Mouse (Mus musculus): ENCODE results near the gene Lrrk2. TPM values are rescaled to one million over a fixed set of nuclear protein-coding genes. Genes with fewer than 3 reads are reported as not detected.

Lrrk2 gene
- polyA plus RNA-seq (2015; fragmentation: Nextera tagmentation; extraction: Ambion mirVana), result 3.9 and 4.2 TPM in 2 replicates

DNA sequence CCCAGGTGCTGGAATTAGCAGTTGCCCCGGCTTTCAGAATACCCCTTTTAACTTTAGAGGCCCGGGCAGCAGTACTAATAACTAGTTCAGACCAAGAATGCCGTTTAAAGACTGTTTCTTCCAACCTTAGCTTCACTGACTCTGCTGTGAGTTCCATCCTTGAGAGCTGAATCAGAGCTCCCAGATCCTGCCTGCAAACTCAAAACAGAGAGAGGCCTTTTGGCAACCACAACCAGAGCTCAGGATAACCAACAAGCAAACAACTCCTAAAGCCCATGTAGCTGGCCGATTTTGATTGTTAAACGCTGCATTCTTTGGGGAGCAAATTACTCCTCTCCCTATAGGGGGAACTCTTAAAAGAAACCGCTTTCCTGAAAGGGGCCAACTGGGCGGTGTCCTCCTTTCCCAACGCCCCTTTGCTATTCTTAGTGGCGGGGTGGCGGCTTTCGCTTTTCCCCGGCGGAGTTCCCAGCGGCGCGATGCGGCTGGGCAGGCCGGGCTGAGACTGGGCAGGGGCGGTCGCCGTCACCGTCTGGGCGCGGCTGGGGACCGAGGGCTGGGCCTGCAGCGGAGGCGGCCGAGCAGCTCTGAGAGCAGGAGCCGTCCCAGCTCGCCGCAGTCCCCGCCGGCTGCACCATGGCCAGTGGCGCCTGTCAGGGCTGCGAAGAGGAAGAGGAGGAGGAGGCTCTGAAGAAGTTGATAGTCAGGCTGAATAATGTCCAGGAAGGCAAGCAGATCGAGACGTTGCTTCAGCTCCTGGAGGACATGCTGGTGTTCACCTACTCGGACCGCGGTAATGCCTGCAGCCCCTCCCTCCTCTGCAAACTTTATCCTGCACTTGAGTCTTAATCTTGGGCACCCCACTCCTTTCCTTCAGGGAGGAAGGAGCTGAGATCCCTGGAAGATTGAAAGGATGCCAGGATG is at the start of gene Lrrk2:
TSS of gene Lrrk2 (plus strand) at position 531 of the 924 bp plus-strand sequence.
- Histone ChIP-seq H3K9me3 (ENCODE audit: control insufficient read depth, low read length) (no peaks in the 10 kb centered on the region), H3K4me3 (ENCODE audit: low read depth, low read length) (peak within 1 kb of the TSS; percentile 64), H3K9ac (ENCODE audit: low read length) (peak within 1 kb of the TSS; percentile 74), H3K27me3 (ENCODE audit: control insufficient read depth, insufficient read depth, low read length) (no peaks in the 10 kb centered on the region), H3K36me3 (ENCODE audit: control insufficient read depth, insufficient read depth, low read length) (no peaks in the 10 kb centered on the region), H3K27ac (replicated peaks) (peak within 1 kb of the TSS; percentile 89), H3K4me2 (replicated peaks; ENCODE audit: low read depth) (peak within 1 kb of the TSS; percentile 81), H3K4me1 (replicated peaks; ENCODE audit: control insufficient read depth, insufficient read depth) (no peaks in the 10 kb centered on the region)
- 2% methylated on average over 40 of the region's 40 CpGs for WGBS
- TF ChIP-seq EP300 (optimal IDR thresholded peaks at IDR 0.05), result no peak
- peak; percentile 31 for TF ChIP-seq CTCF (IDR thresholded peaks at IDR 0.05; ENCODE audit: low read depth)
- ATAC-seq (ENCODE audit: low FRiP score, low TSS enrichment) (peak; percentile 99), DNase-seq (ENCODE audit: low spot score) (peak; percentile 90)

DNA sequence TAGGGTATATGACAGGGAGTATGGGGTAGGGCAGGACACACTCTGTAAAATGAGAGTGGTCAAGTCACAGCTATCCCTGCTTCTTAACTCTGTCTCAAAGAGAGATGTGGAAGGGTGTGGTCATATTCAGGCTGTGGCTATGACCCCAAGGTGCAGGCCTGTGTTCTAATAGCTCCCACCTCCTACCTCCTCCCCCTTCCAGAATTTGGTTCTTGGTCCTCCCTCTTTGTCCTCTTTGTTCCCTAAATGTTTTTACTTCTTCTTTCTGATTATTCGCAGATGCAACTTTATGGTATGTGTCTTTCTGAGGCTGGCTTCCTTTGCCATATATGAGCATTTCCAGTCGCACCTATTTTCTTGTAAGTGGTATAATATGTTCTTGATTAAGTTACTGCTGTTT is 48.5 kb upstream of the Lrrk2 start:
- no peak for ATAC-seq (ENCODE audit: low FRiP score, low TSS enrichment)
- Histone ChIP-seq H3K4me1 (replicated peaks; ENCODE audit: control insufficient read depth, insufficient read depth) (no peaks in the 10 kb centered on the region), H3K27me3 (ENCODE audit: control insufficient read depth, insufficient read depth, low read length) (no peaks in the 10 kb centered on the region), H3K9ac (ENCODE audit: low read length) (no peak overlapping the region), H3K4me2 (replicated peaks; ENCODE audit: low read depth) (no peak overlapping the region), H3K27ac (replicated peaks) (no peak overlapping the region), H3K36me3 (ENCODE audit: control insufficient read depth, insufficient read depth, low read length) (no peaks in the 10 kb centered on the region), H3K9me3 (ENCODE audit: control insufficient read depth, low read length) (no peaks in the 10 kb centered on the region), H3K4me3 (ENCODE audit: low read depth, low read length) (no peak overlapping the region)
- TF ChIP-seq CTCF (IDR thresholded peaks at IDR 0.05; ENCODE audit: low read depth), result no peak
- no peak for DNase-seq (ENCODE audit: low spot score)
- 89% methylated on average over 2 of the region's 2 CpGs for WGBS

DNA sequence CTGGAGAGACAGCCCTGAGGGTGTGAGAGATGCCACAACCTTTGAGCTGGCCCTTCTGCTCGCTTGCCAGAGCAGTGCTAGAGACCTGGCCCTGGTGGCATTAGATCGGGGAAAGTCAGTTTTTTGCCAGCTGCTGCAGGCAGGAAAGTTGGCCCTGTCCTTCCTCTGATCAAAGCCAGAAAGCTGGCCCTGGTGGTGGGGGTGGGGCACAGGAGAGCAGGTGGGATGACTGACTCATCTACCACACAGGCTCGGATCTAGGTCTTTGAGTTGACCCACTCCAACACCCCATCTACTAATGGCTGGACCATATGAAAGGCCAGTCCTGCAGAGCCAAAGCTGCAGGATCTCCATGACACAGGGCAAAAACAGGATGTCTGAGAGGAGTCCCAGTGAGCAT is 43.8 kb upstream of the Lrrk2 start:
- DNase-seq (ENCODE audit: low spot score) (no peak), ATAC-seq (ENCODE audit: low FRiP score, low TSS enrichment) (no peak)
- Histone ChIP-seq H3K4me3 (ENCODE audit: low read depth, low read length) (no peak overlapping the region), H3K27me3 (ENCODE audit: control insufficient read depth, insufficient read depth, low read length) (no peaks in the 10 kb centered on the region), H3K9ac (ENCODE audit: low read length) (no peak overlapping the region), H3K4me2 (replicated peaks; ENCODE audit: low read depth) (no peak overlapping the region), H3K27ac (replicated peaks) (no peak overlapping the region), H3K9me3 (ENCODE audit: control insufficient read depth, low read length) (no peaks in the 10 kb centered on the region), H3K36me3 (ENCODE audit: control insufficient read depth, insufficient read depth, low read length) (no peaks in the 10 kb centered on the region), H3K4me1 (replicated peaks; ENCODE audit: control insufficient read depth, insufficient read depth) (no peaks in the 10 kb centered on the region)
- WGBS, result 61% methylated on average over 3 of the region's 3 CpGs
- no peak for TF ChIP-seq EP300 (optimal IDR thresholded peaks at IDR 0.05)
- TF ChIP-seq CTCF (IDR thresholded peaks at IDR 0.05; ENCODE audit: low read depth), result no peak

DNA sequence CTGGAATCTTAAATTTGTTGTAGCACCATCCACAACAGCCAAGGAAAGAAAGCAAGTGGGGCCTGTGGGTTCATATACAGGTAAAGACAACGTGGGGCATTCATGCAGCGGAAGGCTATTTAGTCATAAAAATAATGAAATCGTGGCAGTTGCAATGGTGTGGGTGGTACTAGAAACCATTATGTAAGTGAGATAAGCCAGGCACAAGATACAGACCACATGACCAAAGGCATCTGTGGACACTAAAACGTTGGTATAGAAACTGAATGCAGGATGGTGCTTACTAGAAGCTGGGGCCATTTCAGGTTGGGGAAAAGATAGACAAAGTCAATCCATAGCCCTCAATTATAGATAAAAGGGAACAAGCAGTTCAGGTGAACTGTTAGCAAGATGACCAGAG is 40.5 kb upstream of the Lrrk2 start:
- Histone ChIP-seq H3K9ac (ENCODE audit: low read length) (no peak overlapping the region), H3K4me1 (replicated peaks; ENCODE audit: control insufficient read depth, insufficient read depth) (no peaks in the 10 kb centered on the region), H3K27me3 (ENCODE audit: control insufficient read depth, insufficient read depth, low read length) (no peaks in the 10 kb centered on the region), H3K36me3 (ENCODE audit: control insufficient read depth, insufficient read depth, low read length) (no peaks in the 10 kb centered on the region), H3K4me2 (replicated peaks; ENCODE audit: low read depth) (no peak overlapping the region), H3K9me3 (ENCODE audit: control insufficient read depth, low read length) (no peaks in the 10 kb centered on the region), H3K27ac (replicated peaks) (no peak overlapping the region), H3K4me3 (ENCODE audit: low read depth, low read length) (no peak overlapping the region)
- DNase-seq (ENCODE audit: low spot score) (no peak), ATAC-seq (ENCODE audit: low FRiP score, low TSS enrichment) (no peak)
- 79% methylated on average over 4 of the region's 4 CpGs for WGBS
- TF ChIP-seq CTCF (IDR thresholded peaks at IDR 0.05; ENCODE audit: low read depth) (no peak), EP300 (optimal IDR thresholded peaks at IDR 0.05) (no peak)

DNA sequence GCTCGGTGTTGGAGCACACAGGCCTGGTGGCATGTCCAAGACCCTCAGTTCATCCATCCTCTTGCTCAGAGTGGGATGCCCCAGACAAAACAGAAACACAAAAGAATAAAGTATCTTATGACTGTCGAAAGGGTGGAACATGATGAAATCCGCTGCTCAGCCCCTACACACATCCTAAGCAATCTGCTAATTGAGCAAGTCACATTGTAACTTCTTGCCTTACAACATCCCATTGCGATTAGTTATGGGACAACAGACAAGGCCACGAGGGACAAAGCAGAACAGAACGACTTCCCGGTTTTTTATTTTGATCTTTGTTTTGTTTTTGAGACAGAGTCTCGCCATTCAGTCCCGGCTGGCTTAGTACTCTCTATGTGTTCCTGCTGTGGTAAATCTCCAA is 39.9 kb upstream of the Lrrk2 start:
- ATAC-seq (ENCODE audit: low FRiP score, low TSS enrichment) (no peak), DNase-seq (ENCODE audit: low spot score) (no peak)
- TF ChIP-seq EP300 (optimal IDR thresholded peaks at IDR 0.05) (no peak), CTCF (IDR thresholded peaks at IDR 0.05; ENCODE audit: low read depth) (no peak)
- Histone ChIP-seq H3K27me3 (ENCODE audit: control insufficient read depth, insufficient read depth, low read length) (no peaks in the 10 kb centered on the region), H3K4me3 (ENCODE audit: low read depth, low read length) (no peak overlapping the region), H3K9ac (ENCODE audit: low read length) (no peak overlapping the region), H3K27ac (replicated peaks) (no peak overlapping the region), H3K4me1 (replicated peaks; ENCODE audit: control insufficient read depth, insufficient read depth) (no peaks in the 10 kb centered on the region), H3K4me2 (replicated peaks; ENCODE audit: low read depth) (no peak overlapping the region), H3K9me3 (ENCODE audit: control insufficient read depth, low read length) (no peaks in the 10 kb centered on the region), H3K36me3 (ENCODE audit: control insufficient read depth, insufficient read depth, low read length) (no peaks in the 10 kb centered on the region)
- 83% methylated on average over 9 of the region's 9 CpGs for WGBS

DNA sequence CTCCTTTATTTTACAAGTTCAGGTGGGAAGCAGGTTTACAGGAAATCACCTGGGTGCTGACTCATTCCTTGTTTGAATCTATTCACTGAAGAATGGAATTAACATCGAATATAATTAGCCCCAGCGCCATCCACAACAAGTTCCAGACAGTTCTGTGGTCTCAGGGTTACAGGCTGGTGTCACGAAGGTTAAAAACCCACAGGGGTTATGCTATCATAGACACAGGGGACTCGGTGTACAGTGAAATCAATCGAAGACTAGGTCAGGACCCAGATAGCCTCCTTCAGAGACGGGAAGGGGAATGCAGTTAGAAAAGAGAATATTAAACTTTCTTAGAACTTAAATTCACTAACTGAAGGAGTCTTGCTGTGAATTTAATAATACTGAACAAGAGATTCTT is 39.2 kb upstream of the Lrrk2 start:
- Histone ChIP-seq H3K27ac (replicated peaks) (no peak overlapping the region), H3K36me3 (ENCODE audit: control insufficient read depth, insufficient read depth, low read length) (no peaks in the 10 kb centered on the region), H3K4me2 (replicated peaks; ENCODE audit: low read depth) (no peak overlapping the region), H3K4me1 (replicated peaks; ENCODE audit: control insufficient read depth, insufficient read depth) (no peaks in the 10 kb centered on the region), H3K9me3 (ENCODE audit: control insufficient read depth, low read length) (no peaks in the 10 kb centered on the region), H3K27me3 (ENCODE audit: control insufficient read depth, insufficient read depth, low read length) (no peaks in the 10 kb centered on the region), H3K9ac (ENCODE audit: low read length) (no peak overlapping the region), H3K4me3 (ENCODE audit: low read depth, low read length) (no peak overlapping the region)
- WGBS, result 58% methylated on average over 6 of the region's 6 CpGs
- no peak for DNase-seq (ENCODE audit: low spot score)
- TF ChIP-seq EP300 (optimal IDR thresholded peaks at IDR 0.05) (no peak), CTCF (IDR thresholded peaks at IDR 0.05; ENCODE audit: low read depth) (no peak)
- ATAC-seq (ENCODE audit: low FRiP score, low TSS enrichment), result no peak
